Mouse (Mus musculus): ENCODE data around the gene Zfp648.

DNA sequence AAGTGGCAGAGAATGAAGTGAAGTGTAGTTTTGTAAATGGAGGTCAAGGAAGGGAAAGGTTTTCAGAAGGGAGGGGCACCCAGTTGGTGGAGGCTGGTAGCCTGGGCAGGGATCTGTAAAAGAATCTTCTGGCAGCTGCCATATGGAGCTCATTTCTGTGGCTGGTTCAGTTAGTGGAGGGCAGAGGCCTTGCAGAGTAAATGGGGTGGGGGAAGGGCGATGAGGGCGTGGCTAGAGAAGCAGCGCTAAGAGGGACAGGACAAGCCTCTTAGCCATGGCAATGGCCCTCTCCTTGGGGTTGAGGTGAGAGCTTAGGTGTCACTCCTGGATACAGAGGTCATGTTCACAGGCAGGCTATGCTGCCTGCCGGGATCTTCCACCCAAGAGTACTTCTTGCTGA, 12.4 kb upstream of the Zfp648 start:
- TF ChIP-seq EP300 (IDR thresholded peaks at IDR 0.05; ENCODE audit: insufficient read depth, low read depth, low read length) (no peak), CTCF (IDR thresholded peaks at IDR 0.05; ENCODE audit: low read depth, low read length) (no peak)

Data from ES-Bruce4 (cell line).